In genomic region chr13:19911860-19912584, GRCm38 (mm10) we compare ENCODE assay signal across 17 mouse cellular contexts.
DNase-seq lines count a peak whose midpoint lies in the region; ATAC-seq and TF ChIP-seq lines count a peak whose summit lies in the region.
"Had no signal": no experiment of that assay in that cellular context is flagged by ENCODE, and none has a peak within 500 bp of the region (broad histone marks: within the 10 kb centered on the region; RNA-seq: fewer than 3 reads in every experiment).

No protein-coding gene starts in this region.

- no peak for TF ChIP-seq CTCF in lung, postnatal 0 days (IDR thresholded peaks at IDR 0.05)
- TF ChIP-seq CTCF in forebrain, postnatal 0 days (IDR thresholded peaks at IDR 0.05; ENCODE audit: low read depth), result no peak

- WGBS in forebrain, embryonic 15.5 days, result 30% methylated on average over 5 of the region's 5 CpGs
- WGBS in forebrain, embryonic 11.5 days, result 54% methylated on average over 5 of the region's 5 CpGs
- 30% methylated on average over 5 of the region's 5 CpGs for WGBS in lung, postnatal 0 days
- WGBS in forebrain, postnatal 0 days, result 14% methylated on average over 5 of the region's 5 CpGs

- H3K9me3 ChIP-seq in forebrain, embryonic 15.5 days, result no peaks in the 10 kb centered on the region
- no peaks in the 10 kb centered on the region for H3K9me3 ChIP-seq in forebrain, embryonic 11.5 days (ENCODE audit: control insufficient read depth, low read length)
- no peaks in the 10 kb centered on the region for H3K9me3 ChIP-seq in lung, postnatal 0 days (ENCODE audit: low read length)
- H3K9me3 ChIP-seq in forebrain, postnatal 0 days (ENCODE audit: low read length), result no peaks in the 10 kb centered on the region
- H3K9me3 ChIP-seq: embryonic facial prominence, embryonic 15.5 days had no signal

- H3K4me2 ChIP-seq in forebrain, embryonic 15.5 days (replicated peaks), result no peak overlapping the region
- no peak overlapping the region for H3K4me2 ChIP-seq in forebrain, embryonic 11.5 days (ENCODE audit: low read depth, low read length, severe bottlenecking)
- no peak overlapping the region for H3K4me2 ChIP-seq in lung, postnatal 0 days (replicated peaks; ENCODE audit: low read depth, low read length)
- no peak overlapping the region for H3K4me2 ChIP-seq in forebrain, postnatal 0 days (ENCODE audit: low read depth)
- H3K4me2 ChIP-seq: embryonic facial prominence, embryonic 15.5 days; heart, embryonic 13.5 days had no signal

- no peak for TF ChIP-seq EP300 in lung, postnatal 0 days (IDR thresholded peaks at IDR 0.05)

- H3K27me3 ChIP-seq in forebrain, embryonic 15.5 days, result no peaks in the 10 kb centered on the region
- H3K27me3 ChIP-seq in forebrain, embryonic 11.5 days (ENCODE audit: control insufficient read depth, insufficient read depth, low read length), result no peaks in the 10 kb centered on the region
- no peaks in the 10 kb centered on the region for H3K27me3 ChIP-seq in lung, postnatal 0 days (replicated peaks; ENCODE audit: insufficient read depth, low read length)
- H3K27me3 ChIP-seq in forebrain, postnatal 0 days (ENCODE audit: insufficient read depth, low read length), result no peaks in the 10 kb centered on the region
- H3K27me3 ChIP-seq: embryonic facial prominence, embryonic 15.5 days; heart, embryonic 13.5 days had no signal

- no peaks in the 10 kb centered on the region for H3K36me3 ChIP-seq in forebrain, embryonic 15.5 days
- no peaks in the 10 kb centered on the region for H3K36me3 ChIP-seq in forebrain, embryonic 11.5 days (ENCODE audit: control insufficient read depth, insufficient read depth, low read length)
- no peaks in the 10 kb centered on the region for H3K36me3 ChIP-seq in lung, postnatal 0 days (ENCODE audit: insufficient read depth, low read length)
- no peaks in the 10 kb centered on the region for H3K36me3 ChIP-seq in forebrain, postnatal 0 days (ENCODE audit: insufficient read depth)
- H3K36me3 ChIP-seq: embryonic facial prominence, embryonic 15.5 days; heart, embryonic 13.5 days had no signal

- H3K27ac ChIP-seq in forebrain, embryonic 15.5 days (replicated peaks), result peak overlapping the region; percentile 51
- H3K27ac ChIP-seq in forebrain, embryonic 11.5 days (ENCODE audit: low read depth, low read length), result no peak overlapping the region
- no peak overlapping the region for H3K27ac ChIP-seq in lung, postnatal 0 days (ENCODE audit: low read length)
- H3K27ac ChIP-seq in forebrain, postnatal 0 days (ENCODE audit: low read depth, low read length), result no peak overlapping the region
- H3K27ac ChIP-seq: embryonic facial prominence, embryonic 15.5 days; heart, embryonic 13.5 days; liver, embryonic 14.5 days had no signal

- DNase-seq in forebrain, embryonic 11.5 days (ENCODE audit: low spot score), result no peak
- DNase-seq in lung, postnatal 0 days (ENCODE audit: low spot score), result peak; percentile 4
- no peak for DNase-seq in lung, postnatal 4 days
- DNase-seq in forebrain, postnatal 0 days, result no peak
- DNase-seq in neural tube, embryonic 10.5 days (ENCODE audit: extremely low spot score, low spot score), result peak; percentile 18
- no peak for DNase-seq in retina, postnatal 1 day
- no peak for DNase-seq in layer of hippocampus, postnatal 25 days (ENCODE audit: extremely low spot score in 1 of 2, low spot score in 1 of 2)
- DNase-seq: cerebellum, adult 11 months; kidney, adult 18-20 months; kidney, postnatal 36 days; layer of hippocampus, postnatal 36 days; lung, postnatal 36 days; thymus, adult 18-20 months had no signal

- no peak overlapping the region for H3K9ac ChIP-seq in forebrain, embryonic 15.5 days (replicated peaks)
- no peak overlapping the region for H3K9ac ChIP-seq in forebrain, embryonic 11.5 days (ENCODE audit: low read length)
- no peak overlapping the region for H3K9ac ChIP-seq in lung, postnatal 0 days (replicated peaks; ENCODE audit: low read depth)
- H3K9ac ChIP-seq in forebrain, postnatal 0 days, result no peak overlapping the region
- H3K9ac ChIP-seq: embryonic facial prominence, embryonic 15.5 days; heart, embryonic 13.5 days; liver, embryonic 14.5 days had no signal

- peaks cover 8% of the 10 kb centered on the region for H3K4me1 ChIP-seq in forebrain, embryonic 15.5 days
- no peaks in the 10 kb centered on the region for H3K4me1 ChIP-seq in forebrain, embryonic 11.5 days (replicated peaks; ENCODE audit: control insufficient read depth, insufficient read depth, low read length)
- H3K4me1 ChIP-seq in lung, postnatal 0 days (ENCODE audit: insufficient read depth, low read depth, low read length), result no peaks in the 10 kb centered on the region
- H3K4me1 ChIP-seq in forebrain, postnatal 0 days (ENCODE audit: insufficient read depth), result no peaks in the 10 kb centered on the region
- H3K4me1 ChIP-seq: embryonic facial prominence, embryonic 15.5 days; heart, embryonic 13.5 days had no signal

- no peak overlapping the region for H3K4me3 ChIP-seq in forebrain, embryonic 15.5 days
- no peak overlapping the region for H3K4me3 ChIP-seq in forebrain, embryonic 11.5 days (ENCODE audit: low read depth, low read length)
- no peak overlapping the region for H3K4me3 ChIP-seq in lung, postnatal 0 days (ENCODE audit: low read depth, low read length)
- no peak overlapping the region for H3K4me3 ChIP-seq in forebrain, postnatal 0 days (ENCODE audit: low read depth, low read length)
- H3K4me3 ChIP-seq: embryonic facial prominence, embryonic 15.5 days; heart, embryonic 13.5 days had no signal

- ATAC-seq in forebrain, embryonic 15.5 days (replicated peaks), result peak; percentile 80
- ATAC-seq in forebrain, embryonic 11.5 days (replicated peaks; ENCODE audit: low FRiP score), result no peak
- ATAC-seq in lung, postnatal 0 days, result no peak
- peak; percentile 63 for ATAC-seq in forebrain, postnatal 0 days

Comparison
In these comparisons a context has a peak if more than half of its experiments do, and no peak if none do; other contexts are left out.
1. ATAC-seq: peak in forebrain, embryonic 15.5 days (single experiment) and forebrain, postnatal 0 days (single experiment); none in forebrain, embryonic 11.5 days (single experiment) and lung, postnatal 0 days (single experiment).
2. DNase-seq: peak in lung, postnatal 0 days (single experiment) and neural tube, embryonic 10.5 days (single experiment); none in forebrain, embryonic 11.5 days (single experiment), lung, postnatal 4 days (0 of 2), forebrain, postnatal 0 days (single experiment), retina, postnatal 1 day (single experiment) and layer of hippocampus, postnatal 25 days (0 of 2).